Mouse (Mus musculus) spleen, adult 2 months (tissue): ENCODE results near the gene Nucb2.

Experiments
- CTCF ChIP-seq: fragments of 200-500 bp; IDR thresholded peaks from 2 replicates; pipeline ENCODE4 v1.5.1; 2011; ENCODE audit warnings: mild to moderate bottlenecking, inconsistent platforms; ENCODE audit not compliant: insufficient read depth, insufficient read length, insufficient replicate concordance; ENCODE audit errors: extremely low read depth
- POLR2A ChIP-seq: fragments of 200-500 bp; IDR thresholded peaks from 2 replicates; pipeline ENCODE4 v1.6.1; 2011; ENCODE audit warnings: low read depth, low read length, inconsistent platforms

- TF ChIP-seq POLR2A (no peak), CTCF (no peak)
These were observed 19.0 kb upstream of the Nucb2 start for GRCm38 (mm10) chr7:116485062-116485601.
